ENCODE assay signal across 8 mouse cellular contexts in the genomic region with DNA sequence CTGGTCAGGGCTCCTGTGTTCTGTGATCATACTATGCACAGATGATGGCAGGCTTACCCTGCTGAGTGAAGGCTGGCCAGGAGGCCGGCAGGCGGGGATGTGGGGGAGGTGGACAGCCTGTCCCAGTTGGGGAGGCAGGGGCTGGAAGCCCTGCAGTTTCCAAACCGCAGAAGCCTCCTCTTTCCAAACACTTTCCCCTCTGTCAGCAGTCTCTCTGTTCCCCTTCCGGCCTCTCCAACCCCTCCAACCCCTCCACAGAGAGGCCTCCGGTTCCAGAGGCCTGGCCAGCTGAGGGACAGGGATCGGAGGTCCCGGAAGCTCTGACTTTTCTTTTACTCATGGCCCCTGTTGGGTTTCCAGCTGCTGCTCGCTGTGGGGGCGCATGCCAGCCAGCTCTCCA.
DNase-seq lines count a peak whose midpoint lies in the region; ATAC-seq and TF ChIP-seq lines count a peak whose summit lies in the region.

No protein-coding gene starts in this region.

- no peak for DNase-seq in lung, postnatal 25 days (ENCODE audit: low spot score)
- peak; percentile 69 to 88 for DNase-seq in heart, adult 18-20 months
- peak; percentile 55 for DNase-seq in heart, postnatal 4 days
- DNase-seq in thymus, postnatal 14 days, result no peak
- DNase-seq in left cerebral cortex, adult 9 months (ENCODE audit: low spot score in 2 of 2), result no peak
- DNase-seq in midbrain, embryonic 11.5 days (ENCODE audit: low spot score, missing footprints), result no peak

- H3K4me3 ChIP-seq in lung, embryonic 15.5 days, result no peak overlapping the region
- no peak overlapping the region for H3K4me3 ChIP-seq in small intestine, adult 2 months (ENCODE audit: low read depth, low read length)
- no peak overlapping the region for H3K4me3 ChIP-seq in midbrain, embryonic 11.5 days (ENCODE audit: low read depth, low read length)

- TF ChIP-seq POLR2A in small intestine, adult 2 months (IDR thresholded peaks at IDR 0.05; ENCODE audit: low read depth, low read length), result no peak

- peak overlapping the region; percentile 75 for H3K27ac ChIP-seq in lung, embryonic 15.5 days
- peak overlapping the region; percentile 63 for H3K27ac ChIP-seq in small intestine, adult 2 months (ENCODE audit: insufficient read depth, low read depth, low read length)
- H3K27ac ChIP-seq in midbrain, embryonic 11.5 days (ENCODE audit: low read depth, low read length), result no peak overlapping the region

- peaks cover 28% of the 10 kb centered on the region for H3K4me1 ChIP-seq in lung, embryonic 15.5 days
- H3K4me1 ChIP-seq in small intestine, adult 2 months (ENCODE audit: control insufficient read depth, insufficient read depth, insufficient read length, low read length), result peaks cover 3% of the 10 kb centered on the region; the same call in 1 of the 2 replicates
- no peaks in the 10 kb centered on the region for H3K4me1 ChIP-seq in midbrain, embryonic 11.5 days (ENCODE audit: control insufficient read depth, insufficient read depth, low read length)

- peaks cover 57% of the 10 kb centered on the region for H3K36me3 ChIP-seq in lung, embryonic 15.5 days
- H3K36me3 ChIP-seq in small intestine, adult 2 months (ENCODE audit: control insufficient read depth, insufficient read depth, low read length), result peaks cover 6% of the 10 kb centered on the region
- peaks cover 3% of the 10 kb centered on the region; the same call in 1 of the 2 replicates for H3K36me3 ChIP-seq in midbrain, embryonic 11.5 days (ENCODE audit: control insufficient read depth, insufficient read depth, low read length)

- WGBS in lung, embryonic 15.5 days, result 70% methylated on average over 9 of the region's 9 CpGs
- WGBS in small intestine, adult 2 months, result 85% methylated on average over 9 of the region's 9 CpGs
- 81% methylated on average over 8 of the region's 9 CpGs for WGBS in midbrain, embryonic 11.5 days

- ATAC-seq in lung, embryonic 15.5 days (ENCODE audit: borderline replicate concordance, extremely low read depth, low FRiP score, low TSS enrichment), result peak; percentile 23; the same call in 1 of the 2 replicates
- no peak for ATAC-seq in midbrain, embryonic 11.5 days (ENCODE audit: low FRiP score)

- no peak overlapping the region for H3K4me2 ChIP-seq in lung, embryonic 15.5 days
- H3K4me2 ChIP-seq in midbrain, embryonic 11.5 days, result no peak overlapping the region

- H3K9me3 ChIP-seq in lung, embryonic 15.5 days, result no peaks in the 10 kb centered on the region
- no peaks in the 10 kb centered on the region for H3K9me3 ChIP-seq in midbrain, embryonic 11.5 days (ENCODE audit: control insufficient read depth, low read length)

- no peaks in the 10 kb centered on the region for H3K27me3 ChIP-seq in lung, embryonic 15.5 days
- no peaks in the 10 kb centered on the region for H3K27me3 ChIP-seq in small intestine, adult 2 months (ENCODE audit: control insufficient read depth, insufficient read depth, low read length)
- H3K27me3 ChIP-seq in midbrain, embryonic 11.5 days (ENCODE audit: control insufficient read depth, insufficient read depth, low read length), result no peaks in the 10 kb centered on the region

- no peak overlapping the region for H3K9ac ChIP-seq in lung, embryonic 15.5 days
- H3K9ac ChIP-seq in midbrain, embryonic 11.5 days (ENCODE audit: low read length), result no peak overlapping the region

- TF ChIP-seq CTCF in small intestine, adult 2 months (IDR thresholded peaks at IDR 0.05; ENCODE audit: extremely low read depth, insufficient read length, insufficient replicate concordance, low read depth, low read length), result no peak

Comparison
In these comparisons a context has a peak if more than half of its experiments do, and no peak if none do; other contexts are left out.
1. DNase-seq: peak in heart, adult 18-20 months (2 of 2) and heart, postnatal 4 days (single experiment); none in lung, postnatal 25 days (single experiment), thymus, postnatal 14 days (single experiment), left cerebral cortex, adult 9 months (0 of 2) and midbrain, embryonic 11.5 days (single experiment).